Mouse (Mus musculus) liver, adult 2 months (tissue): Measurements from ENCODE around the gene Tspan11. TPM values are rescaled to one million over a fixed set of nuclear protein-coding genes. Genes with fewer than 3 reads are reported as not detected.

ENCODE experiments used
- DNase-seq: peaks from one replicate; pipeline ENCODE4 v3.0.0-alpha.2; 2011; ENCODE audit warnings: low read depth, low spot score; ENCODE audit errors: extremely low read depth
- H3K27ac ChIP-seq: fragments of 200-500 bp; replicated peaks from 2 replicates; pipeline ENCODE4 v1.5.1; 2012; ENCODE audit warnings: low read depth, mild to moderate bottlenecking, control low read depth, inconsistent platforms, low read length; ENCODE audit not compliant: insufficient read depth
- H3K27me3 ChIP-seq: fragments of 200-500 bp; 2 replicates; pipeline ENCODE4 v1.6.1; 2012; ENCODE audit warnings: mild to moderate bottlenecking, moderate library complexity, low read length, inconsistent platforms; ENCODE audit not compliant: control insufficient read depth, insufficient read depth
- H3K36me3 ChIP-seq: fragments of 200-500 bp; 2 replicates; pipeline ENCODE4 v1.6.1; 2012; ENCODE audit warnings: low read length, inconsistent platforms; ENCODE audit not compliant: control insufficient read depth, insufficient read depth
- H3K4me1 ChIP-seq: fragments of 200-500 bp; 2 replicates; pipeline ENCODE4 v1.6.1; 2011; ENCODE audit warnings: low read length; ENCODE audit not compliant: control insufficient read depth, insufficient read depth
- H3K4me3 ChIP-seq: fragments of 200-500 bp; 2 replicates; pipeline ENCODE4 v1.5.1; 2011; ENCODE audit warnings: low read depth, mild to moderate bottlenecking, control low read depth, low read length, moderate library complexity; ENCODE audit not compliant: insufficient read depth
- H3K79me2 ChIP-seq: fragments of 200-500 bp; 2 replicates; pipeline ENCODE4 v1.6.1; 2012; ENCODE audit warnings: inconsistent platforms, mild to moderate bottlenecking, low read length, moderate library complexity; ENCODE audit not compliant: control insufficient read depth, insufficient read depth
- H3K9ac ChIP-seq: fragments of 200-500 bp; 2 replicates; pipeline ENCODE4 v1.6.1; 2012; ENCODE audit warnings: low read depth, mild to moderate bottlenecking, control low read depth, inconsistent platforms, low read length
- CTCF ChIP-seq: fragments of 200-500 bp; IDR thresholded peaks from 2 replicates; pipeline ENCODE4 v1.5.1; 2011; ENCODE audit warnings: low read depth, low read length, control low read depth
- POLR2A ChIP-seq: fragments of 200-500 bp; IDR thresholded peaks from 2 replicates; pipeline ENCODE4 v1.6.1; 2011; ENCODE audit warnings: low read length, control low read depth; ENCODE audit not compliant: insufficient read depth; ENCODE audit errors: extremely low read depth
- WGBS: fragments of 180-500 bp; shearing (Covaris S2); methylation state at CpG from one replicate; pipeline ENCODE4 v1.1.7; 2018; 5-methylcytosine and 5-hydroxymethylcytosine counted together
- polyA plus RNA-seq: library from polyadenylated mRNA; depleted of rRNA; stranded (reverse); fragments of >200 nt; gene quantifications from 2 replicates; pipeline ENCODE4 v1.2.3, GENCODE M21; 2012
- total RNA-seq: library from RNA; depleted of rRNA; stranded (reverse); fragments of >200 nt; gene quantifications from 2 replicates; pipeline ENCODE4 v1.2.3, GENCODE M21; 2014

Tspan11 gene
- total and polyA plus RNA-seq, 2 experiments, result under 0.01 TPM; not detected in 1

DNA sequence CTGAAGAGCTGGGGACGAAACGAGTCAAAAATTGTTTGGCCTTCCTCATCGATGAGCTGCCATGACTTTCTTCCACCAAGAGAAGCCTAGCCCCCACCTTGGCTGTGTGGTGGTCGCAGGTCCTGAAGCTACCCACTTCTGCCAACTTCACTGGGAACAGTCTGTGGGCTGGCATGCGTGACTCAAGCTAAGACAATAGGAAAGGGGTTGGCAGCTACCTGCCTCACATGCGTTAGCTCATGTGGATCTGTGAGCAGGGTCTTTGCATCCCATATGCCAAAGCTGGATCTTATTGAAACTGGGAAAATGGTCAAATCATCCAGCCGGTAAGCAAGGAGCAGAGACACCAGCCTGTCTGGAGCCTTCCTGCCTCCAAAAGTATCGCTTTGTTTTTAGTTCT lies 14.8 kb upstream of the Tspan11 start:
- WGBS, result 89% methylated on average over 8 of the region's 8 CpGs
- no peaks in the 10 kb centered on the region for H3K27me3 ChIP-seq
- no peak for TF ChIP-seq POLR2A
- no peak for TF ChIP-seq CTCF
- H3K27ac ChIP-seq, result no peak overlapping the region
- no peak for DNase-seq
- H3K79me2 ChIP-seq, result no peaks in the 10 kb centered on the region
- H3K4me3 ChIP-seq, result no peak overlapping the region
- H3K9ac ChIP-seq, result no peak overlapping the region
- H3K4me1 ChIP-seq, result no peaks in the 10 kb centered on the region
- no peaks in the 10 kb centered on the region for H3K36me3 ChIP-seq

DNA sequence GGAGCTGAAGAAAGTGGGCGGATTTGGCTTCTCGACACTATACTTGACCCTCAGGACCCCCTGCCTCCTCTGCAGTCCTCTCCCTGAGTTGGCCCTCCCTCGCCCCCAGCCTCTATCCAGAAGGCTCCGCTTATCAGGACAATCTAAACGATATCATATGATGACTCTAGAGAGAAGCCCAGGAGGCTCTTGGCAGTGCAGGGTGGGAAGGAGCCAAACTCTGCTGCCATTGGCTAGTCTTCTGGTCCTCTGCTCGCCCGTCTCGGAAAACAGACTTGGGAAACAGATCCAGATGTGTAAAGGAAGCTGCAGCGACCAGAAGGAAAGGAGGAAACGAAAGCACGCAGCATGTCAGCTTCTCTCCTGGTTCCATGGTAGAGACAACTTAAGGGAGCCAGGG lies 11.5 kb upstream of the Tspan11 start:
- Histone ChIP-seq H3K4me1 (no peaks in the 10 kb centered on the region), H3K79me2 (no peaks in the 10 kb centered on the region), H3K36me3 (no peaks in the 10 kb centered on the region), H3K4me3 (no peak overlapping the region), H3K27ac (no peak overlapping the region), H3K27me3 (no peaks in the 10 kb centered on the region), H3K9ac (no peak overlapping the region)
- DNase-seq, result no peak
- TF ChIP-seq CTCF (no peak), POLR2A (no peak)
- WGBS, result 78% methylated on average over 11 of the region's 11 CpGs

DNA sequence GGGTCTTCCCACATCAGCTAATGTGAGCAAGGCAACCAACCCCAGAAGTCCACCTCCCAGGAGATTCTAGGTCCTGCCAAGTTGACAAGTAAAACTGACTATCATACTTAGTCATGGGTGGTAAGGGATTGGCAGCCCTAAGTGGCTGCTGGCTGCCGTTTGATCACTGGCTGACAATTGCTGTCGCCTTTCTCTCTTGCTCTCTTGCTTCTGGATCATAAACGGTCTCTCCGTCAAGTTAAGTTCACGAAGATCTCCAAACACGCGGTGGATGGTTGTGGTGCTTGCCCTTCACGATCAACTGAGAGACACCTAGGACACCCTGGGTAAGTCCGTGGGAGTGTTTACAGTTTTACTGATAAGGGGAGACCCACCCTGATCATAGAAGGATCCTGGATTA lies 11.0 kb upstream of the Tspan11 start:
- no peak overlapping the region for H3K4me3 ChIP-seq
- WGBS, result 70% methylated on average over 9 of the region's 9 CpGs
- no peaks in the 10 kb centered on the region for H3K36me3 ChIP-seq
- no peak for DNase-seq
- H3K4me1 ChIP-seq, result no peaks in the 10 kb centered on the region
- H3K79me2 ChIP-seq, result no peaks in the 10 kb centered on the region
- H3K27me3 ChIP-seq, result no peaks in the 10 kb centered on the region
- no peak overlapping the region for H3K27ac ChIP-seq
- TF ChIP-seq POLR2A (no peak), CTCF (no peak)
- H3K9ac ChIP-seq, result no peak overlapping the region

DNA sequence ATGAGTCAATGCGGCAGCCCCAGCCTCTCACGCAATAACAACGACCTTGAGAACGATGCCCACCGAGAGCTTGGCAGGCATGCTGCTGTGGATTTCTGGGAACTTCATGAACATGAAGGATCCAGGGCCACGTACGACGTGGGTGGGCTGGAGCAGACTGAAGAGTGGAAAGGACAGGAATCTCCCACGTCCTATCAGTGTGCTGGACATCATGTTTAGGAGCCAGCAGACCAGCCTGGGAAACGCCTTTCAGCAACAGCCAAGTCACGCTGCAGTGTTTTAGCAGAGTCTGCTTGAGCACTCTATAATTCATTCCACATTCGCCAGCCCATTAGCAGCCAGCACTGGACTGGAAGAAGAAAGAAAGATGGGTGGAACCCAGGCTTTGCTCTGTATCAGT lies 10.4 kb upstream of the Tspan11 start:
- H3K27me3 ChIP-seq, result no peaks in the 10 kb centered on the region
- no peak overlapping the region for H3K9ac ChIP-seq
- no peak overlapping the region for H3K4me3 ChIP-seq
- H3K27ac ChIP-seq, result no peak overlapping the region
- no peak for DNase-seq
- TF ChIP-seq CTCF, result no peak
- no peak for TF ChIP-seq POLR2A
- H3K36me3 ChIP-seq, result no peaks in the 10 kb centered on the region
- WGBS, result 75% methylated on average over 12 of the region's 12 CpGs
- no peaks in the 10 kb centered on the region for H3K79me2 ChIP-seq
- no peaks in the 10 kb centered on the region for H3K4me1 ChIP-seq

DNA sequence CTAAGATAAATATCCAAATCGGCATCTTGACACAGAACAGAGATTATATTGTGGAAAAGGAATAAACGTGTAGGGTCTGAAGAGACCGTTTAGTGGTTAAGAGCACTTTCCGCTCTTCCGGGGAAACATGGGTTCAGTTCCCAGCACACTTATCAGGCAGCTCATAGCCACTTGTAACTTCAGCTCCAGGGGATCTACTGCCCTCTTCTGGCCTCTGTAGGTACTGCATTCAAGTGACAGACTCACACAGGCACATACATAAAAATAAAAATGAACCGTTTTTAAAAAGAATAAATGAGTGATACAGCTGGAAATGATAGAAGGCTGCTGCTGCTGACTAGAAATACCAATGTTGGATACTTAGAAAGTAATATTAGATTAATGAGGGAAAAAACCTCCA lies 7.9 kb upstream of the Tspan11 start:
- TF ChIP-seq CTCF (peak; percentile 21; the same call in 1 of the 2 replicates), POLR2A (no peak)
- H3K27me3 ChIP-seq, result peaks cover 3% of the 10 kb centered on the region; the same call in 1 of the 2 replicates
- no peak overlapping the region for H3K9ac ChIP-seq
- no peak overlapping the region for H3K27ac ChIP-seq
- peak; percentile 6 for DNase-seq
- H3K79me2 ChIP-seq, result no peaks in the 10 kb centered on the region
- H3K36me3 ChIP-seq, result no peaks in the 10 kb centered on the region
- H3K4me3 ChIP-seq, result no peak overlapping the region
- WGBS, result 92% methylated on average over 6 of the region's 6 CpGs
- no peaks in the 10 kb centered on the region for H3K4me1 ChIP-seq

DNA sequence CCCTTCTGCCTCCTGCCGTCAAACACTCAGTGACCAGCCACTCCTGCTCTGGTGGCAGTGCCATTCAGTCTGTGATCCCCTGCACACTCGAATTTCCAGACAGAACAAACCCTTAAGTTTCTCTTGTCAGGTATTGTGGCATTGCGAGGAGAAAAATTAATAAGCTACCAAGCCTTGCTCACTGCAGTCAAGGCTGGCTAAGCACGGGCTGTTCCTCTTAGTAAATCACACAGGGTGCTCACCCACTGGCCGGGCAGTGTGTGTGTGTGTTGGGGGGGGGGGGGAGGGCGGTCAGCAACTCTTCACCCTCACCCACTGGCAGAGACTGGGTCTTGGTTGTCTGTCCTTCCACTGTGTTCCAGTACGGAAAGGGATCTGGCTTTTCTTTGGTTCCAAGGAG lies 473 bp upstream of the Tspan11 start:
- 18% methylated on average over 7 of the region's 7 CpGs for WGBS
- TF ChIP-seq CTCF (no peak), POLR2A (no peak)
- H3K79me2 ChIP-seq, result no peaks in the 10 kb centered on the region
- H3K27me3 ChIP-seq, result peaks cover 8% of the 10 kb centered on the region
- H3K27ac ChIP-seq, result no peak overlapping the region
- no peak for DNase-seq
- H3K36me3 ChIP-seq, result no peaks in the 10 kb centered on the region
- H3K4me3 ChIP-seq, result no peak overlapping the region
- no peak overlapping the region for H3K9ac ChIP-seq
- no peaks in the 10 kb centered on the region for H3K4me1 ChIP-seq
